Mouse (Mus musculus): Measurements from ENCODE around the gene Lrmda. TPM values are rescaled to one million over a fixed set of nuclear protein-coding genes. Genes with fewer than 3 reads are reported as not detected.

Lrmda gene
- polyA plus RNA-seq, 1 experiment from 2014 or later: 0.53 TPM

DNA sequence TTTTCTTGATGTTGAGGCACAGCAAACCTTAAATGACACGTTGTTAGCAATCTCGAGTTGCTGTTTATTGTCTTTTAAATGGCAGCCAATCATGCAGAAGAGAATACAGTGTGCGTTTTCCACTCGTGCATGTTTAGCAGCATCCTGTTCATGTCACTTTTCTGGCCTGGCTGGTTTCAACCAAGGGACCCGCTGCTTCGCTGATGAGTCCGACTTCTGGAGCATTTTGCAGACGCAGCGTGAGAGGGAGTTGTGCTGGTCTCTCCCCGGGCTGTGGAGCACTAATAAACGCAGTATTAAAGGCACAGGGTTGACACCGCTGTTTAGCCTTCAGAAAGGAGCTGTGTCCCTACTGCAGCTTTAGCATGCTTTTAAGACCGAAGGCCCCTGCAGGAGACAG is 133.2 kb downstream of the Lrmda start:
- H3K27ac ChIP-seq (ENCODE audit: low read depth, low read length): no peak overlapping the region
- peak overlapping the region; percentile 3; the same call in 1 of the 2 replicates for H3K4me2 ChIP-seq (replicated peaks; ENCODE audit: low read depth, low read length)
- ATAC-seq (ENCODE audit: low FRiP score, low TSS enrichment): no peak
- H3K9me3 ChIP-seq (ENCODE audit: control insufficient read depth, low read length): no peaks in the 10 kb centered on the region
- 14% methylated on average over 13 of the region's 13 CpGs for WGBS
- peaks cover 28% of the 10 kb centered on the region for H3K4me1 ChIP-seq (ENCODE audit: control insufficient read depth, insufficient read depth, low read length)
- no peak overlapping the region for H3K4me3 ChIP-seq (ENCODE audit: low read length)
- H3K36me3 ChIP-seq (ENCODE audit: control insufficient read depth, insufficient read depth, low read length): no peaks in the 10 kb centered on the region
- H3K9ac ChIP-seq (ENCODE audit: low read depth, low read length): 0 out of 2 replicates have a peak overlapping the region, but pooled peaks have one; percentile 25
- H3K27me3 ChIP-seq (ENCODE audit: control insufficient read depth, insufficient read depth, low read length): peaks cover 3% of the 10 kb centered on the region; the same call in 1 of the 2 replicates

DNA sequence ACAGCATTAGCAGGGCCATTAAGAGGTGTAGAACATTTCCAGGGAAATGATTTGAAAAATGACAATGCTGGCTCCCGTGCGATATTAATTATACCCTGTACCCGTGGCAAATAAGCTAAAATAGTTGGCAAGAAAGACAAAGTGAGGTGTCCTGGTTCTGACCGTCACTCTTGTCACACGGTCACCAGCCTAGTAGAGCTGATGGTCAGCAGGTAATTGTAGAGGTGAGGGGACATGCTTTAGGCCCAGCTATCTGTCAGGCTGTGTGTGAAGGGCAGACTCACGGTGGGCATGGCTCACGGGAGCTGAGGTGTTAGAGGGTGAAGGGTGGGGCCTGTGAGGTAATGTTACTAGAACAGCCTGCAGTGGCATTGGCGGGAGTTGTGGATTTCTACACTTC is 134.6 kb downstream of the Lrmda start:
- 0 out of 2 replicates have a peak, but pooled peaks have one; percentile 49 for ATAC-seq (ENCODE audit: low FRiP score, low TSS enrichment)
- 74% methylated on average over 8 of the region's 8 CpGs for WGBS
- Histone ChIP-seq H3K9ac (ENCODE audit: low read depth, low read length) (no peak overlapping the region), H3K4me1 (ENCODE audit: control insufficient read depth, insufficient read depth, low read length) (peaks cover 23% of the 10 kb centered on the region), H3K9me3 (ENCODE audit: control insufficient read depth, low read length) (no peaks in the 10 kb centered on the region), H3K4me2 (replicated peaks; ENCODE audit: low read depth, low read length) (no peak overlapping the region), H3K27ac (ENCODE audit: low read depth, low read length) (no peak overlapping the region), H3K27me3 (ENCODE audit: control insufficient read depth, insufficient read depth, low read length) (peaks cover 3% of the 10 kb centered on the region; the same call in 1 of the 2 replicates), H3K4me3 (ENCODE audit: low read length) (no peak overlapping the region), H3K36me3 (ENCODE audit: control insufficient read depth, insufficient read depth, low read length) (no peaks in the 10 kb centered on the region)

- Histone ChIP-seq H3K9ac (ENCODE audit: low read depth, low read length) (no peak overlapping the region), H3K4me1 (ENCODE audit: control insufficient read depth, insufficient read depth, low read length) (peaks cover 23% of the 10 kb centered on the region)
These were observed 135.5 kb downstream of the Lrmda start for GRCm38 (mm10) chr14:22155034-22155433.

DNA sequence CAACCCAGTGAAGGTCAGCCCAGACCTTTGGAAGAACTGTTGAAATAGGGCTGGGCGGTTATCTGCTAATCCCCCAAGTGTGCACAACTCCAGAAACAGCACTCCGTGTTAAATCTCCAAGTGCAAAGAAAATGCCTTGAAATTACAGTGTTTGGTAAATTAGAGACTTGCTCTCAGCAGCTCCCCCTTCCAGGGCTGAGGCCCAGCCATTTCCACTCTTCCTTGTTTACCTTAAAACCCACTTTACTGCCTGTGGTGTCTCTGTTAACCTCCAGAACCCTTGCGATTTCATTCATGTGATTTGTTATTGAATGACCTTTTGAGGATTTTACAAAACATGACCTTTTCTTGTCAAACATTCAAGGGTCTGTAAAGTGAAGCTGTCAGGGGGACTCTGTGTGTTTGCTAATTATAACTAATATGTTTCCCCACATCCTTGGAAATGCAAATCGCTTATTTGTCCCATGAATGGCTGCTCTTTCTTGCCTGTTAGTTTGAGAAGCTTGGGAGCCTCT is 136.1 kb downstream of the Lrmda start:
- Histone ChIP-seq H3K36me3 (ENCODE audit: control insufficient read depth, insufficient read depth, low read length) (no peaks in the 10 kb centered on the region), H3K4me3 (ENCODE audit: low read length) (no peak overlapping the region), H3K27me3 (ENCODE audit: control insufficient read depth, insufficient read depth, low read length) (peaks cover under 1% of the 10 kb centered on the region; the same call in 1 of the 2 replicates), H3K9ac (ENCODE audit: low read depth, low read length) (no peak overlapping the region), H3K9me3 (ENCODE audit: control insufficient read depth, low read length) (no peaks in the 10 kb centered on the region), H3K4me2 (replicated peaks; ENCODE audit: low read depth, low read length) (no peak overlapping the region), H3K4me1 (ENCODE audit: control insufficient read depth, insufficient read depth, low read length) (peaks cover 23% of the 10 kb centered on the region), H3K27ac (ENCODE audit: low read depth, low read length) (no peak overlapping the region)
- WGBS: 44% methylated on average over 4 of the region's 4 CpGs
- no peak for ATAC-seq (ENCODE audit: low FRiP score, low TSS enrichment)

More at GRCm38 (mm10) chr14:22155034-22155433, 135.5 kb downstream of the Lrmda start:
- 18% methylated on average over 2 of the region's 2 CpGs for WGBS
- ATAC-seq (ENCODE audit: low FRiP score, low TSS enrichment): 0 out of 2 replicates have a peak, but pooled peaks have one; percentile 28
- Histone ChIP-seq H3K36me3 (ENCODE audit: control insufficient read depth, insufficient read depth, low read length) (no peaks in the 10 kb centered on the region), H3K4me3 (ENCODE audit: low read length) (no peak overlapping the region), H3K4me2 (replicated peaks; ENCODE audit: low read depth, low read length) (no peak overlapping the region), H3K9me3 (ENCODE audit: control insufficient read depth, low read length) (no peaks in the 10 kb centered on the region), H3K27me3 (ENCODE audit: control insufficient read depth, insufficient read depth, low read length) (peaks cover 3% of the 10 kb centered on the region; the same call in 1 of the 2 replicates), H3K27ac (ENCODE audit: low read depth, low read length) (no peak overlapping the region)

DNA sequence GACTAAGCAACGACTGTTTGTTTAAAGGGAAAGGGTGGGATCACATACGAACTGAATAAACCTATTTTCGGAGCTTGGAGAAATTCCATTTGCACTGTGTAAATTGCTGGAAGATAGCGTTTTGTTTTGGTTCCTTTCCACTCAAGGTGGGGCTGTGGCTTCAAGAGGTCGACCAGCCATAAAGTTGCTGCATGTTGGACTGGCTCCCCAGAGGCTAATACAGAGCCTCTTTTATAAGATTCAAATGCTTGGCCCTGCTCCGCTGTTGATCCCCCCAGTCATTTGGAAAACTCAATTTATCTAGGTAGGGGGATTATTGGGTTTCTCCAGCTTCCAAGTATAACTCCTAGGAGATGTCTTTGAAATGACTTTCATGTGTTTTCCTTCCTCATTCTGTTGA is 137.5 kb downstream of the Lrmda start:
- Histone ChIP-seq H3K9ac (ENCODE audit: low read depth, low read length) (no peak overlapping the region), H3K27ac (ENCODE audit: low read depth, low read length) (no peak overlapping the region), H3K27me3 (ENCODE audit: control insufficient read depth, insufficient read depth, low read length) (no peaks in the 10 kb centered on the region; the same call in 1 of the 2 replicates), H3K4me1 (ENCODE audit: control insufficient read depth, insufficient read depth, low read length) (peaks cover 32% of the 10 kb centered on the region), H3K36me3 (ENCODE audit: control insufficient read depth, insufficient read depth, low read length) (no peaks in the 10 kb centered on the region), H3K9me3 (ENCODE audit: control insufficient read depth, low read length) (no peaks in the 10 kb centered on the region), H3K4me2 (replicated peaks; ENCODE audit: low read depth, low read length) (no peak overlapping the region), H3K4me3 (ENCODE audit: low read length) (no peak overlapping the region)
- no peak for ATAC-seq (ENCODE audit: low FRiP score, low TSS enrichment)
- WGBS: 50% methylated on average over 6 of the region's 6 CpGs

DNA sequence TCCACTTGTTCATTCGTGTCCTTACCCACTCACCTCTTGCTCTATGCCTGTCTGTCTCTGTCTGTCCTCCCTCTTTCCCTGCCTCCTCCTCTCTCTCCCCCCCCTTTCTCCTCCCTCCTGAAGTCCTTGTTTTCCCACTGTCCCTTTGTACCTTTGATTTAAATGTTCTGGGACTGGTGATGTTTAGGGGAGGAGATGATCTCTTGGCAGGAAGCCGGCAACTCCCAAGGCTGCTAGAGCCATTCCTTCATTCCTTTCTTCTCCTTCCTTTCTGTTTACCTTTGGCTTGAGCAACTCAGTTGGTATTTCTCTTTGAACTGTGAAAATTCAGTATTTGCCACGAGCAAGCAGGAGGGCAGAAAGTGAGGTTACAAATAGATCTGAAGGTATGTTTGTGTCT is 141.9 kb downstream of the Lrmda start:
- WGBS: 9% methylated on average over 3 of the region's 3 CpGs
- Histone ChIP-seq H3K4me3 (ENCODE audit: low read length) (no peak overlapping the region), H3K27me3 (ENCODE audit: control insufficient read depth, insufficient read depth, low read length) (peaks cover 6% of the 10 kb centered on the region), H3K9me3 (ENCODE audit: control insufficient read depth, low read length) (no peaks in the 10 kb centered on the region), H3K36me3 (ENCODE audit: control insufficient read depth, insufficient read depth, low read length) (no peaks in the 10 kb centered on the region), H3K27ac (ENCODE audit: low read depth, low read length) (no peak overlapping the region), H3K9ac (ENCODE audit: low read depth, low read length) (no peak overlapping the region), H3K4me2 (replicated peaks; ENCODE audit: low read depth, low read length) (no peak overlapping the region), H3K4me1 (ENCODE audit: control insufficient read depth, insufficient read depth, low read length) (peaks cover 10% of the 10 kb centered on the region; the same call in 1 of the 2 replicates)
- ATAC-seq (ENCODE audit: low FRiP score, low TSS enrichment): peak; percentile 49; the same call in 1 of the 2 replicates

DNA sequence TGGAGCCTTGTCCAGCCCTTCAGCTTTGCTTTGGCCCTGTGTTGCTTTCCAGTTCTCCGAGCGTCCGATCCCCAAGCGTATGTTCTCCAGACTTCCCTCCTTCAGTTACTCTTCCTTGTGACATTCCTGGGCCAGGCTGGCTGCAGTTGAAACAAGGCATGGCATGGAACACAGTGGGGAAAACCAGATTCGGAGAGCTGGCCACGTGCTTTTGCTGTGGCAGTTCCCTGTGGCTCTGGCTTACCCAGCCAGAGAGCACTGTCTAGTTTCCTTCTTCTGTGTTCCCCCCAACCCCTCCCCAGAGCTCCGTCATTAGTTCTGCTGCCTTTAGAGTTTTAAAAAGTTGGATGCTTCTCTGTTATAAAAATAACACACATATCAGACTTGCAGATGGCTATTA is 147.8 kb downstream of the Lrmda start:
- Histone ChIP-seq H3K27me3 (ENCODE audit: control insufficient read depth, insufficient read depth, low read length) (peaks cover 12% of the 10 kb centered on the region), H3K4me1 (ENCODE audit: control insufficient read depth, insufficient read depth, low read length) (peaks cover 25% of the 10 kb centered on the region), H3K9me3 (ENCODE audit: control insufficient read depth, low read length) (no peaks in the 10 kb centered on the region), H3K27ac (ENCODE audit: low read depth, low read length) (no peak overlapping the region), H3K4me3 (ENCODE audit: low read length) (no peak overlapping the region), H3K4me2 (replicated peaks; ENCODE audit: low read depth, low read length) (no peak overlapping the region), H3K9ac (ENCODE audit: low read depth, low read length) (no peak overlapping the region), H3K36me3 (ENCODE audit: control insufficient read depth, insufficient read depth, low read length) (no peaks in the 10 kb centered on the region)
- no peak for ATAC-seq (ENCODE audit: low FRiP score, low TSS enrichment)
- WGBS: 29% methylated on average over 7 of the region's 7 CpGs

- peak; percentile 75; the same call in 1 of the 2 replicates for ATAC-seq (ENCODE audit: low FRiP score, low TSS enrichment)
- no peaks in the 10 kb centered on the region for H3K9me3 ChIP-seq (ENCODE audit: control insufficient read depth, low read length)
- H3K36me3 ChIP-seq (ENCODE audit: control insufficient read depth, insufficient read depth, low read length): no peaks in the 10 kb centered on the region
- peak overlapping the region; percentile 32 for H3K4me2 ChIP-seq (replicated peaks; ENCODE audit: low read depth, low read length)
- 8% methylated on average over 11 of the region's 11 CpGs for WGBS
- H3K4me1 ChIP-seq (ENCODE audit: control insufficient read depth, insufficient read depth, low read length): peaks cover 25% of the 10 kb centered on the region
- H3K27me3 ChIP-seq (ENCODE audit: control insufficient read depth, insufficient read depth, low read length): peaks cover 14% of the 10 kb centered on the region
- H3K4me3 ChIP-seq (ENCODE audit: low read length): no peak overlapping the region
- no peak overlapping the region for H3K9ac ChIP-seq (ENCODE audit: low read depth, low read length)
- H3K27ac ChIP-seq (ENCODE audit: low read depth, low read length): peak overlapping the region; percentile 21; the same call in 1 of the 2 replicates
These were observed 148.7 kb downstream of the Lrmda start for GRCm38 (mm10) chr14:22168077-22168794.

All from kidney, embryonic 14.5 days (tissue).